ENCODE assay signal across 25 mouse cellular contexts in genomic region chr9:105557452-105557851, GRCm38 (mm10). TPM values are rescaled to one million over a fixed set of nuclear protein-coding genes. Genes with fewer than 3 reads are reported as not detected.
DNase-seq lines count a peak whose midpoint lies in the region; ATAC-seq and TF ChIP-seq lines count a peak whose summit lies in the region.
"Had no signal": no experiment of that assay in that cellular context is flagged by ENCODE, and none has a peak within 500 bp of the region (broad histone marks: within the 10 kb centered on the region; RNA-seq: fewer than 3 reads in every experiment).

No protein-coding gene starts in this region.

- WGBS in hindbrain, embryonic 14.5 days, result 65% methylated on average over 5 of the region's 5 CpGs
- 86% methylated on average over 5 of the region's 5 CpGs for WGBS in hindbrain, embryonic 11.5 days
- WGBS in midbrain, embryonic 13.5 days, result 59% methylated on average over 5 of the region's 5 CpGs
- WGBS in midbrain, embryonic 16.5 days, result 61% methylated on average over 5 of the region's 5 CpGs
- 55% methylated on average over 5 of the region's 5 CpGs for WGBS in midbrain, postnatal 0 days

- no peaks in the 10 kb centered on the region for H3K9me3 ChIP-seq in hindbrain, embryonic 14.5 days (ENCODE audit: control insufficient read depth, low read length)
- H3K9me3 ChIP-seq in hindbrain, embryonic 11.5 days (ENCODE audit: control insufficient read depth, low read length), result no peaks in the 10 kb centered on the region
- H3K9me3 ChIP-seq in midbrain, embryonic 13.5 days, result no peaks in the 10 kb centered on the region
- H3K9me3 ChIP-seq in midbrain, embryonic 16.5 days (replicated peaks; ENCODE audit: control insufficient read depth, low read length, poor library complexity, severe bottlenecking), result no peaks in the 10 kb centered on the region
- no peaks in the 10 kb centered on the region for H3K9me3 ChIP-seq in midbrain, postnatal 0 days (ENCODE audit: low read length)
- H3K9me3 ChIP-seq: embryonic facial prominence, embryonic 10.5 days; embryonic facial prominence, embryonic 15.5 days; forebrain, embryonic 13.5 days; heart, embryonic 12.5 days; kidney, embryonic 15.5 days had no signal

- no peaks in the 10 kb centered on the region for H3K27me3 ChIP-seq in hindbrain, embryonic 14.5 days (ENCODE audit: control insufficient read depth, insufficient read depth, low read length)
- H3K27me3 ChIP-seq in hindbrain, embryonic 11.5 days (ENCODE audit: control insufficient read depth, insufficient read depth, low read length), result no peaks in the 10 kb centered on the region
- no peaks in the 10 kb centered on the region for H3K27me3 ChIP-seq in midbrain, embryonic 13.5 days
- H3K27me3 ChIP-seq in midbrain, embryonic 16.5 days (ENCODE audit: control insufficient read depth, insufficient read depth, low read depth, low read length), result no peaks in the 10 kb centered on the region
- H3K27me3 ChIP-seq in midbrain, postnatal 0 days (ENCODE audit: insufficient read depth, low read length), result no peaks in the 10 kb centered on the region
- H3K27me3 ChIP-seq: embryonic facial prominence, embryonic 15.5 days; forebrain, embryonic 13.5 days had no signal

- no peak overlapping the region for H3K4me2 ChIP-seq in hindbrain, embryonic 14.5 days (replicated peaks)
- no peak overlapping the region for H3K4me2 ChIP-seq in hindbrain, embryonic 11.5 days (replicated peaks; ENCODE audit: low read depth, low read length)
- H3K4me2 ChIP-seq in midbrain, embryonic 13.5 days (replicated peaks), result no peak overlapping the region
- H3K4me2 ChIP-seq in midbrain, embryonic 16.5 days (ENCODE audit: low read length), result no peak overlapping the region
- no peak overlapping the region for H3K4me2 ChIP-seq in midbrain, postnatal 0 days (ENCODE audit: low read depth, low read length, poor library complexity, severe bottlenecking)
- H3K4me2 ChIP-seq: embryonic facial prominence, embryonic 15.5 days; forebrain, embryonic 13.5 days; heart, embryonic 12.5 days; kidney, embryonic 15.5 days had no signal

- ATAC-seq in hindbrain, embryonic 14.5 days (ENCODE audit: low FRiP score), result peak; percentile 26; the same call in 1 of the 2 replicates
- ATAC-seq in hindbrain, embryonic 11.5 days (ENCODE audit: low FRiP score), result no peak
- peak; percentile 72; the same call in 1 of the 2 replicates for ATAC-seq in midbrain, embryonic 13.5 days
- no peak for ATAC-seq in midbrain, embryonic 16.5 days
- no peak for ATAC-seq in midbrain, postnatal 0 days (ENCODE audit: low FRiP score)
- ATAC-seq: forebrain, embryonic 13.5 days had no signal

- no peak overlapping the region; the same call in 1 of the 2 replicates for H3K27ac ChIP-seq in hindbrain, embryonic 14.5 days
- no peak overlapping the region for H3K27ac ChIP-seq in hindbrain, embryonic 11.5 days (ENCODE audit: low read depth, low read length)
- H3K27ac ChIP-seq in midbrain, embryonic 13.5 days, result no peak overlapping the region
- no peak overlapping the region for H3K27ac ChIP-seq in midbrain, embryonic 16.5 days (ENCODE audit: low read length)
- H3K27ac ChIP-seq in midbrain, postnatal 0 days (ENCODE audit: low read depth, low read length), result no peak overlapping the region
- H3K27ac ChIP-seq: embryonic facial prominence, embryonic 10.5 days; embryonic facial prominence, embryonic 15.5 days; forebrain, embryonic 13.5 days; kidney, embryonic 15.5 days; liver, embryonic 14.5 days had no signal

- no peak overlapping the region for H3K4me3 ChIP-seq in hindbrain, embryonic 14.5 days (replicated peaks; ENCODE audit: low read length)
- H3K4me3 ChIP-seq in hindbrain, embryonic 11.5 days (ENCODE audit: low read depth, low read length), result no peak overlapping the region
- H3K4me3 ChIP-seq in midbrain, embryonic 13.5 days (replicated peaks), result no peak overlapping the region
- H3K4me3 ChIP-seq in midbrain, embryonic 16.5 days (ENCODE audit: low read depth, low read length), result no peak overlapping the region
- no peak overlapping the region for H3K4me3 ChIP-seq in midbrain, postnatal 0 days (ENCODE audit: low read depth, low read length)
- H3K4me3 ChIP-seq: embryonic facial prominence, embryonic 10.5 days; embryonic facial prominence, embryonic 15.5 days; forebrain, embryonic 13.5 days; heart, embryonic 12.5 days; kidney, embryonic 15.5 days had no signal

- H3K36me3 ChIP-seq in hindbrain, embryonic 14.5 days (replicated peaks; ENCODE audit: control insufficient read depth, insufficient read depth), result no peaks in the 10 kb centered on the region
- H3K36me3 ChIP-seq in hindbrain, embryonic 11.5 days (ENCODE audit: control insufficient read depth, insufficient read depth, low read length), result no peaks in the 10 kb centered on the region
- no peaks in the 10 kb centered on the region for H3K36me3 ChIP-seq in midbrain, embryonic 13.5 days
- no peaks in the 10 kb centered on the region for H3K36me3 ChIP-seq in midbrain, embryonic 16.5 days (ENCODE audit: control insufficient read depth, insufficient read depth, low read length)
- H3K36me3 ChIP-seq in midbrain, postnatal 0 days (ENCODE audit: insufficient read depth, low read length), result no peaks in the 10 kb centered on the region
- H3K36me3 ChIP-seq: embryonic facial prominence, embryonic 10.5 days; embryonic facial prominence, embryonic 15.5 days; heart, embryonic 12.5 days; kidney, embryonic 15.5 days had no signal

- H3K4me1 ChIP-seq in hindbrain, embryonic 14.5 days (replicated peaks; ENCODE audit: control insufficient read depth, insufficient read depth, low read length), result peaks cover 28% of the 10 kb centered on the region
- 0 out of 2 replicates have a peak, but pooled peaks cover 4% of the 10 kb centered on the region for H3K4me1 ChIP-seq in hindbrain, embryonic 11.5 days (replicated peaks; ENCODE audit: control insufficient read depth, insufficient read depth, low read length)
- peaks cover 48% of the 10 kb centered on the region for H3K4me1 ChIP-seq in midbrain, embryonic 13.5 days (replicated peaks)
- peaks cover 16% of the 10 kb centered on the region for H3K4me1 ChIP-seq in midbrain, embryonic 16.5 days (ENCODE audit: control insufficient read depth, insufficient read depth, low read length)
- 0 out of 2 replicates have a peak, but pooled peaks cover 8% of the 10 kb centered on the region for H3K4me1 ChIP-seq in midbrain, postnatal 0 days (ENCODE audit: insufficient read depth, low read length)

- no peak overlapping the region for H3K9ac ChIP-seq in hindbrain, embryonic 14.5 days
- H3K9ac ChIP-seq in hindbrain, embryonic 11.5 days (ENCODE audit: low read depth, low read length), result no peak overlapping the region
- no peak overlapping the region for H3K9ac ChIP-seq in midbrain, embryonic 13.5 days (replicated peaks)
- H3K9ac ChIP-seq in midbrain, embryonic 16.5 days (ENCODE audit: low read depth, low read length), result no peak overlapping the region
- no peak overlapping the region for H3K9ac ChIP-seq in midbrain, postnatal 0 days (replicated peaks; ENCODE audit: low read length, poor library complexity, severe bottlenecking)
- H3K9ac ChIP-seq: embryonic facial prominence, embryonic 15.5 days; forebrain, embryonic 13.5 days; heart, embryonic 12.5 days; kidney, embryonic 15.5 days; liver, embryonic 14.5 days had no signal

- no peak for TF ChIP-seq CTCF in midbrain, postnatal 0 days (IDR thresholded peaks at IDR 0.05)

- DNase-seq in cerebellum, postnatal 10 days, result peak; percentile 52 to 62
- DNase-seq in cerebellum, adult 18-20 months, result no peak
- no peak for DNase-seq in hindbrain, embryonic 14.5 days (ENCODE audit: low spot score)
- DNase-seq in hindbrain, embryonic 11.5 days (ENCODE audit: low spot score), result no peak
- DNase-seq in midbrain, postnatal 0 days (ENCODE audit: low spot score), result peak; percentile 43
- DNase-seq in thymus, postnatal 4 days, result no peak
- DNase-seq: adrenal gland, adult 8-10 months; cerebellum, adult 11 months; cerebellum, postnatal 25 days; gastrocnemius, postnatal 14 days; heart, adult 18-20 months; heart, postnatal 4 days; kidney, adult 18-20 months; kidney, postnatal 25 days; liver; lung, adult 2 months; lung, postnatal 10 days had no signal

RNA-seq across cellular contexts. Expression of gene Atp2c1, which starts 30.3 kb away (rescaled TPM):
- polyA plus RNA-seq in hindbrain, embryonic 14.5 days (2014; fragmentation: Nextera tagmentation; extraction: Ambion mirVana), result 118 and 139 TPM in 2 replicates
- polyA plus RNA-seq in hindbrain, embryonic 11.5 days (2014; fragmentation: Nextera tagmentation; extraction: Ambion mirVana), result 65.3 and 83.1 TPM in 2 replicates
- 85.8 and 89.0 TPM in 2 replicates for polyA plus RNA-seq in midbrain, embryonic 13.5 days (2015; fragmentation: Nextera tagmentation; extraction: Ambion mirVana)
- 108 and 136 TPM in 2 replicates for polyA plus RNA-seq in midbrain, embryonic 16.5 days (2015; fragmentation: Nextera tagmentation; extraction: Ambion mirVana)
- 157 and 184 TPM in 2 replicates for total RNA-seq in midbrain, postnatal 0 days (2014; rRNA removed)
- polyA plus RNA-seq in midbrain, postnatal 0 days (2015; fragmentation: Nextera tagmentation; extraction: Ambion mirVana), result 65.7 and 70.6 TPM in 2 replicates

Comparison
In these comparisons a context has a peak if more than half of its experiments do, and no peak if none do; other contexts are left out.
1. DNase-seq: peak in cerebellum, postnatal 10 days (2 of 2) and midbrain, postnatal 0 days (single experiment); none in cerebellum, adult 18-20 months (0 of 2), hindbrain, embryonic 14.5 days (single experiment), hindbrain, embryonic 11.5 days (single experiment) and thymus, postnatal 4 days (single experiment).
2. ATAC-seq: peak in hindbrain, embryonic 14.5 days (single experiment) and midbrain, embryonic 13.5 days (single experiment); none in hindbrain, embryonic 11.5 days (single experiment), midbrain, embryonic 16.5 days (single experiment) and midbrain, postnatal 0 days (single experiment).